Mouse (Mus musculus) Muller cell, postnatal 12 days (primary cell): ENCODE measurements around the gene Cd164l2.

Experiments used
- DNase-seq: peaks from one replicate; pipeline ENCODE4 v3.0.0-alpha.2; 2015; ENCODE audit errors: inconsistent ontology term

Gene Cd164l2

GRCm38 (mm10) chr4:133255392-133255791 lies 43.5 kb downstream of the Cd164l2 start:
- no peak for DNase-seq

- no peak for DNase-seq
These were observed 44.9 kb downstream of the Cd164l2 start for GRCm38 (mm10) chr4:133256820-133257219.

GRCm38 (mm10) chr4:133257230-133257629 lies 45.3 kb downstream of the Cd164l2 start:
- no peak for DNase-seq

- no peak for DNase-seq
These were observed 46.0 kb downstream of the Cd164l2 start for GRCm38 (mm10) chr4:133257798-133258408.

- DNase-seq: no peak
These were observed 49.9 kb downstream of the Cd164l2 start for GRCm38 (mm10) chr4:133261641-133262374.

- no peak for DNase-seq
These were observed 50.4 kb downstream of the Cd164l2 start for GRCm38 (mm10) chr4:133262375-133262765.

GRCm38 (mm10) chr4:133262882-133263281 lies 51.0 kb downstream of the Cd164l2 start, which contains the start of gene Sytl1:
Gene Sytl1 (minus strand): TSS chr4:133263113.
- DNase-seq: no peak

- no peak for DNase-seq
These were observed 51.8 kb downstream of the Cd164l2 start for GRCm38 (mm10) chr4:133263756-133264155.

GRCm38 (mm10) chr4:133264559-133264958 lies 52.6 kb downstream of the Cd164l2 start:
- no peak for DNase-seq

GRCm38 (mm10) chr4:133265297-133265696 lies 53.4 kb downstream of the Cd164l2 start:
- DNase-seq: no peak

GRCm38 (mm10) chr4:133265759-133266158 lies 53.8 kb downstream of the Cd164l2 start:
- no peak for DNase-seq

GRCm38 (mm10) chr4:133266248-133266880 lies 54.4 kb downstream of the Cd164l2 start:
- DNase-seq: no peak

GRCm38 (mm10) chr4:133268931-133269330 lies 57.0 kb downstream of the Cd164l2 start:
- no peak for DNase-seq

GRCm38 (mm10) chr4:133269596-133269995 lies 57.7 kb downstream of the Cd164l2 start:
- no peak for DNase-seq

- no peak for DNase-seq
These were observed 59.0 kb downstream of the Cd164l2 start for GRCm38 (mm10) chr4:133270929-133271328.
